Mouse (Mus musculus) myocyte (in vitro differentiated cells): ENCODE measurements around the gene Slc25a19.

Experiments used
- POLR2A ChIP-seq: IDR thresholded peaks from one replicate; pipeline ENCODE4 v1.6.1; 2011; ENCODE audit warnings: low read depth, mild to moderate bottlenecking, control low read depth, moderate library complexity; ENCODE audit not compliant: insufficient read length
- USF1 ChIP-seq: IDR thresholded peaks from one replicate; pipeline ENCODE4 v1.6.1; 2011; ENCODE audit warnings: low read depth, mild to moderate bottlenecking, control low read depth, moderate library complexity

GRCm38 (mm10) chr11:115643265-115643664 lies 15.2 kb upstream of the Slc25a19 start:
- no peak for TF ChIP-seq POLR2A
- no peak for TF ChIP-seq USF1
